Mouse (Mus musculus): ENCODE results near the gene Atp5b.

DNA sequence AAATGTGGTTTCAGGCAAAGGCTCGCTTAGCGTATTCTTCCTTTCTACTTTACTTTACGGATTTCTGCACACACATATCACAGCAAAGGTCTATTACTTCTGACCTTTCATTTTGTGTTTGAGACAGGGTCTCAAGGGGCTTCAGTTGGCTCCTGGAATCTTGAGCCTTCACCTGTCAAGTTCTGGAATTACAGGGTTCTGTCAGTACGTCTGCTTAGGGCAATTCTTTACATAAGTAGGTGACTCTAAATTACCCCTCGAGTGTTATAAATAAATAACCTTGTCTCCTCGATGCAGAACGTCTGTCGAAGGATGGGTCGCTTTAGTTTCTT, 630 bp upstream of the Atp5b start:
- TF ChIP-seq CTCF (conservative IDR thresholded peaks at IDR 0.05; ENCODE audit: low read length): no peak
- no peak for TF ChIP-seq POU5F1 (IDR thresholded peaks at IDR 0.05; ENCODE audit: borderline replicate concordance, low read length)
- no peak for TF ChIP-seq NANOG (IDR thresholded peaks at IDR 0.05; ENCODE audit: borderline replicate concordance, low read length)

Measured in E14TG2a.4 (cell line).